Mouse (Mus musculus) embryonic facial prominence, embryonic 10.5 days (tissue): ENCODE data around the gene Helq. TPM values are rescaled to one million over a fixed set of nuclear protein-coding genes. Genes with fewer than 3 reads are reported as not detected.

Source experiments
- DNase-seq: peaks from one replicate; pipeline ENCODE4 v3.0.0-alpha.2; 2017; ENCODE audit warnings: low spot score
- H3K27ac ChIP-seq: fragments of 300-500 bp; sonication (generic); replicated peaks from 2 replicates; pipeline ENCODE4 v1.5.1; 2016; ENCODE audit warnings: mild to moderate bottlenecking
- H3K27me3 ChIP-seq: fragments of 300-500 bp; sonication (generic); replicated peaks from 2 replicates; pipeline ENCODE4 v1.6.1; 2016; ENCODE audit warnings: low read depth, mild to moderate bottlenecking; ENCODE audit not compliant: poor library complexity, severe bottlenecking
- H3K36me3 ChIP-seq: fragments of 300-500 bp; sonication (generic); replicated peaks from 2 replicates; pipeline ENCODE4 v1.6.1; 2016; ENCODE audit warnings: mild to moderate bottlenecking, moderate library complexity
- H3K4me1 ChIP-seq: fragments of 300-500 bp; sonication (generic); 2 replicates; pipeline ENCODE4 v1.6.1; 2016
- H3K4me3 ChIP-seq: fragments of 300-500 bp; sonication (generic); 2 replicates; pipeline ENCODE4 v1.5.1; 2016; ENCODE audit warnings: mild to moderate bottlenecking, moderate library complexity
- H3K9me3 ChIP-seq: fragments of 300-500 bp; sonication (generic); 2 replicates; pipeline ENCODE4 v1.6.1; 2016; ENCODE audit warnings: mild to moderate bottlenecking
- WGBS: fragments of 180-500 bp; shearing (Covaris S2); methylation state at CpG from one replicate; pipeline ENCODE4 v1.1.7; 2016; 5-methylcytosine and 5-hydroxymethylcytosine counted together
- polyA plus RNA-seq: library from polyadenylated mRNA; unstranded; fragments of >200 nt; fragmentation: Nextera tagmentation; extraction: Ambion mirVana; gene quantifications from 2 replicates; pipeline ENCODE4 v1.2.1, GENCODE M21; 2016

Gene Helq
- polyA plus RNA-seq: 24.0 and 25.4 TPM in 2 replicates

DNA sequence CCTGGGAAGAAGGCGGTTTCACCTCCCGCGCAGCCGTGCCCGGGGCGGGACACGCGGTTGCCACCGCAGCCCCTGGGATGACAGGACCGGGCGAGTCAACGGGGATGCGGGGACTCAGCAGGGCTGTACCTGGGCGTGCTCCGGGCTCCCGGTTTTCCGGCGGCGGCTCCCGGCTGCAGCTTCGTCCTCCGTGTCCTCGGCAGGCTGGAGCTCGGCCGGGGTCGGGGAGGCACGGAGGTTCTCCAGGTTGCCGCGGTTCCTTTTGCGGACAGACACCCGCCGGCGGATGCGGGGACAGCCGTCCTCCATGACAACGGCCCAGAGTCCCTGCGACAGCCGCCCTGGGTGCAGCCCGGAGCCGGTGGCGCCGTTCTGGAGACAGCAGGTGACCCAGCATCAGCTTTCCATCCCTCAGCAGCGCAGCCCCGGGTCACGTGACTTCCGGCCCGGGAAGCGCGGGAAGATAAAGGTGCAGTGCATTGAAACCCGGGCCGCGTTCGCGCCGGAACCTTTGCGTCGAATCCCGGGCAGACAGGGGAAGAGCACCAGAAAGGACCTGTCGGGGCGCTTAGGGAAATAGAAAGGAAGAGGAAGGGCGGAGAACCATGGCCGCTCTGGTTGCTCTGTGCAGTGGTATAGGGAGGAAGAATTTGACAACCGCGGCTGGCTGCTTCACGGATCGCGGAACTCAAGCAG lies at the start of gene Helq, which contains the start of gene Mrps18c:
Gene Helq, minus strand, starts transcription at position 434 of the 696 bp plus-strand sequence.
Gene Mrps18c, plus strand, starts transcription at position 463 of the 696 bp plus-strand sequence.
- peak within 1 kb of the TSS; percentile 93 for H3K4me3 ChIP-seq
- H3K27me3 ChIP-seq: no peaks in the 10 kb centered on the region
- WGBS: under 1% methylated on average over 67 of the region's 67 CpGs
- peak; percentile 95 for DNase-seq
- H3K9me3 ChIP-seq: no peaks in the 10 kb centered on the region
- peaks cover 52% of the 10 kb centered on the region for H3K36me3 ChIP-seq
- peak within 1 kb of the TSS; percentile 88 for H3K27ac ChIP-seq
- H3K4me1 ChIP-seq: peaks cover 18% of the 10 kb centered on the region

DNA sequence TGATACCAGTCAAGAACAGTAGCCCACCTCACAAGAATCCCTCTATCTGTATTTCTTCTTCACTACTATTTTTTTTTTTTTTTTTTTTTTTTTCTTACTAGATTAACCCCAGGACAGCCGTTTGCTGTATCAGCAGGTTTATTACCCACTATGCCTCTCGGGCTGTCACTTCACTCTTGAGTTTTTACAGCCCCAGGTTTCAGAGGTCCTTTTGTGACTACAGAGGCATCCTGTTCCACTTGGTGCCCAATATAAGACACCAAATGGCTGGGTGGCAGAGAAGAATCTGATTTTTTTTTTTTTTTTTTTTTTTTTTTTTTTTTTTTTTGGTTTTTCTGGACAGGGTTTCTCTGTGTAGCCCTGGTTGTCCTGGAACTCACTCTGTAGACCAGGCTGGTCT lies 48.7 kb upstream of the Helq start:
- 14% methylated on average over 2 of the region's 2 CpGs for WGBS
- H3K36me3 ChIP-seq: no peaks in the 10 kb centered on the region
- H3K9me3 ChIP-seq: peaks cover under 1% of the 10 kb centered on the region; the same call in 1 of the 2 replicates
- H3K27me3 ChIP-seq: peaks cover 60% of the 10 kb centered on the region
- H3K27ac ChIP-seq: no peak overlapping the region
- peak overlapping the region; percentile 78; the same call in 1 of the 2 replicates for H3K4me3 ChIP-seq
- DNase-seq: no peak
- peaks cover 21% of the 10 kb centered on the region for H3K4me1 ChIP-seq

DNA sequence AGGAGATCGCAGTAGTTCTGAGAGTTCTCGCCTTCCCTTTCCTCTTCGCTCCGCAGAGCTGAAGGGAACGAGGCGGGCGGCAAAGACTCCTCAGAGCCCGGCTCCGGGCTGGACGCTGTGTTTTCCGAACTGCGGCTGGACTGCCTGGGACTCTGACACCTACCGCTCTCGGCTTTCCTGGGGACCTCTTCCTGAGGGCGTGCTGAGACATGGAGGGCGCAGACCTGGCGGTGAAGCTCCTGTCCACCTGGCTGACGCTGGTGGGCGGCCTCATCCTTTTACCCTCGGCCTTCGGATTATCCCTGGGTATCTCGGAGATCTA lies 48.2 kb upstream of the Helq start:
- H3K9me3 ChIP-seq: peaks cover 5% of the 10 kb centered on the region
- WGBS: 1% methylated on average over 22 of the region's 22 CpGs
- H3K4me1 ChIP-seq: peaks cover 21% of the 10 kb centered on the region
- DNase-seq: no peak
- H3K27me3 ChIP-seq: peaks cover 60% of the 10 kb centered on the region
- no peaks in the 10 kb centered on the region for H3K36me3 ChIP-seq
- H3K4me3 ChIP-seq: peak overlapping the region; percentile 78
- peak overlapping the region; percentile 59 for H3K27ac ChIP-seq

DNA sequence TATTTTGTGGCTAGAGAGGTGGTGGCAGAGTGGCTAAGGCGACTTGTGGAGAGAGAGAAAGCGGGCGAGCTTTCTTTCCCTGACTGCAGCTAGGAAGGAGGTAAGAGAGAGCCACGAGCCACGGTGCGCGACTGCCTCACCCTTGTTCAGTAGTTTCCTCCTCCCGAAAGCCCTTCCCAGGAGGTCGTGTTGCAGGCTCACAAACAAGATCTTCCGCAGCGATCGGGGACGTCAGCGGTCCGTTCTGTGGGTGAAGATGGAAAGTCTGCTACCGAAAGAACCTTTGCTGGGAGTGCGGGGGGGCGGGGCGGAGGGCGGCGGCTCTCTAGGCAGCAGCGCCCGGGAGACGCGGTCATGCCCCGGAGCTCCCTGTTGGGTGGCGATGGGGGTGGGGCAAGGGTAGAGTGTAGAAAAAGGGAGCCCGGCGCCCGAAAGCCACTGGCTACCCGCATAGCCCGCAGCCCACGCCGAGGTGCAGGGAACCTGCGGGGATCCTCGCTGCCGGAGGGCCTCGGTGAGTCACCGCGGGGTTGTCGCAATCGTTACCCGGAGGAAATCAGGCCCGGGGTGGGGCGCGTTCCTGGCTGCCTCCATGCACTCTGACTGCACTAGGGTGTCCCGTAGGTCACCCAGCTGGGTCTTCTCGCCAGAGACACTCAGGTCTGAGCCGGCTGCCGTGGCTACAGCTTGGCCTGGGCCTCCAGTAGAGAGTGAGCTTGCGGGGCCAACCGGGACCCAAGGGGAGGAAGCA lies 47.6 kb upstream of the Helq start:
- peak; percentile 70 for DNase-seq
- Histone ChIP-seq H3K4me3 (peak overlapping the region; percentile 78), H3K27ac (peak overlapping the region; percentile 59), H3K9me3 (peaks cover 5% of the 10 kb centered on the region), H3K27me3 (peaks cover 60% of the 10 kb centered on the region), H3K4me1 (peaks cover 21% of the 10 kb centered on the region), H3K36me3 (no peaks in the 10 kb centered on the region)
- under 1% methylated on average over 52 of the region's 52 CpGs for WGBS

DNA sequence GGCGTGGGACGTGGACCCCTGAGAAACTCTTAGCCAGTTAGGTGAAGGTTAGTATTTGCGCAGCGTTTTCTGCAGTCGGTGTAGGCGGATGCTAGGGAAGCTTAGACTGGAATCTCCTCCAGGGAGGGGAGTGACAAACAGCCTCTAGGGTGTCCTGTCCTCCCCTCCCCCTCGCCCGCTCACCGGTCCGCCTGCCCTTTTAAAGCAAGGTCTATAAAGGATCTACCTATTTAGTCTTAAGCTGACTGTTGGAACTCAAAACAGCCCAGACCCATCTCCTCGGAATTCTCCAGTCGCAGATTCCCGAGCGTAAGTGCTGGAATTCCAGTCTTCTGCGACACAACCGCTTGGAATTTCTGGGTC lies 47.1 kb upstream of the Helq start, which contains the start of gene Gpat3:
Gene Gpat3, plus strand, starts transcription at position 229 of the 363 bp plus-strand sequence.
- peak; percentile 59 for DNase-seq
- H3K27me3 ChIP-seq: peaks cover 60% of the 10 kb centered on the region

DNA sequence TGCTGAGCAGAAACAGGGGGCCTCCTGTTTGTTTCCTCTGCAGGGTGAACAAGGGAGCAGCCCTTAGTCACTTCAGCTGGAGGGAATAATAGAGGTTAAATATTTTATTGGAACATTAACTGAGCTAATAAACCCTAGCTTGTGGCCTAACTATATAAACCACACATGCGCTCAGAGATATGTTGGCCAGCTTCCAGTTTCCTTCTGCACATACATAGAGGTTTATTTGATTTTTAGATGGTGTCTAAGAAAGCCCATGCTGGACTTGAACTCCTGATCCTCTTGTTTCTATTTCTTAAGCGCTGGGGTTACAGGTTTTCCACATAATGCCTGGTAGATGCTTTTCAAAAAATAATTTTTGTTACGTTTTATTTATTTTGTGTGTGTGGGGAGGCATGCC lies 46.1 kb upstream of the Helq start:
- no peak overlapping the region for H3K4me3 ChIP-seq
- no peak for DNase-seq
- WGBS: 59% methylated on average over 3 of the region's 3 CpGs
- H3K36me3 ChIP-seq: no peaks in the 10 kb centered on the region
- no peak overlapping the region for H3K27ac ChIP-seq
- peaks cover 5% of the 10 kb centered on the region for H3K9me3 ChIP-seq
- peaks cover 60% of the 10 kb centered on the region for H3K27me3 ChIP-seq
- H3K4me1 ChIP-seq: peaks cover 21% of the 10 kb centered on the region

More for the DNA sequence above, 47.1 kb upstream of the Helq start, which contains the start of gene Gpat3:
- WGBS: under 1% methylated on average over 16 of the region's 16 CpGs
- Histone ChIP-seq H3K9me3 (peaks cover 5% of the 10 kb centered on the region), H3K4me1 (peaks cover 21% of the 10 kb centered on the region), H3K4me3 (peak within 1 kb of the TSS; percentile 78), H3K27ac (peak within 1 kb of the TSS; percentile 59), H3K36me3 (no peaks in the 10 kb centered on the region)

DNA sequence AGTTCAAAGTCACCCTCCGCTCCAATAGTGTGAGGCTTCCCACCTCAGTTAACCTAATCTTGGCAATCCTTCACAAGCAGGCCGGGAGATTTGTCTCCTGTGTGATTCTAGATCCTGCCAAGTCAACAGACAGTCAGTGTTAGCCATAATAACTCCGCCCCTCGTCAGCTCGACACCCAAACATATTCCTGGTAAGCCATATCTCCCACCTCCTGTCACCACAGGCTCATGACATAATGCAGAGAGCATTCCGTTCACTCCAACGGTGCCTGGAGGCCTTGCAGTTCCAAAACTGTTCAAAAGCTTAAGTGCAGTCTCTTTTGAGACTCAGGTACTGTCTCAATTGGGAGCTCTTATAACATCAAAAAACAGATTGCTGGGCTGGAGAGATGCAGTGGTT lies 39.5 kb upstream of the Helq start:
- Histone ChIP-seq H3K9me3 (peaks cover 5% of the 10 kb centered on the region), H3K36me3 (no peaks in the 10 kb centered on the region), H3K4me3 (no peak overlapping the region), H3K4me1 (no peaks in the 10 kb centered on the region), H3K27ac (no peak overlapping the region), H3K27me3 (no peaks in the 10 kb centered on the region)
- no peak for DNase-seq
- 89% methylated on average over 7 of the region's 7 CpGs for WGBS

DNA sequence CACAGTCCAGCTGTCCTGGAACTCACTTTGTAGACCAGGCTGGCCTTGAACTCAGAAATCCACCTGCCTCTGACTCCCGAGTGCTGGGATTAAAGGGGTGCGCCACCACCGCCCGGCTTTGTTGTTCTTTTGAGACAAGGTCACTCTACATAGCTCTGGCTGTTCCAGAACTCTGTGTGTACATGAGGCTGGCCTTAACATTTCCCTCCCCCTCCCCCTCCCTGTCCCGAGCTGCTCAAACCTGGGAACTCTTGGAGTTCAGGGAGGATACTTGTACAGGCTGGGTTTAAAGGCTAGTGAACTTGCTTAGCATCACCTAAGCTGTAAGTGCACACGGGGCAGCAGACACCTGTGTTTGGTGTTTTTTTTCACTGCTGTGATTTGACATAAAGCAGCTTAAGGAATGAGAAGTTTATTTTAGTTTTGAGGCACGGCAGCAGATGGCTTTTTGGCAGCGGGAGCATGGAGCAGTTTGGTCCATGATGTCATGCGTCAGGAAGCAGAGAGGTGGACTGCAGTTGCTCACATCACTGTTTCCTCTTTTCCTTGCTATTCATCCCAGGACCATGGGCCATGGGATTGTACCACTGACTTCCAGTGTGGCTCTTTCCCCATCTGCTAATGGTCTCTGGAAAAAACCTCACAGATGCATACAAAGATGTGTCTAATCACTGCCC lies 37.6 kb upstream of the Helq start:
- 71% methylated on average over 9 of the region's 9 CpGs for WGBS
- no peak overlapping the region for H3K4me3 ChIP-seq
- no peaks in the 10 kb centered on the region for H3K27me3 ChIP-seq
- no peaks in the 10 kb centered on the region for H3K36me3 ChIP-seq
- no peak overlapping the region for H3K27ac ChIP-seq
- H3K9me3 ChIP-seq: no peaks in the 10 kb centered on the region
- no peak for DNase-seq
- H3K4me1 ChIP-seq: no peaks in the 10 kb centered on the region

DNA sequence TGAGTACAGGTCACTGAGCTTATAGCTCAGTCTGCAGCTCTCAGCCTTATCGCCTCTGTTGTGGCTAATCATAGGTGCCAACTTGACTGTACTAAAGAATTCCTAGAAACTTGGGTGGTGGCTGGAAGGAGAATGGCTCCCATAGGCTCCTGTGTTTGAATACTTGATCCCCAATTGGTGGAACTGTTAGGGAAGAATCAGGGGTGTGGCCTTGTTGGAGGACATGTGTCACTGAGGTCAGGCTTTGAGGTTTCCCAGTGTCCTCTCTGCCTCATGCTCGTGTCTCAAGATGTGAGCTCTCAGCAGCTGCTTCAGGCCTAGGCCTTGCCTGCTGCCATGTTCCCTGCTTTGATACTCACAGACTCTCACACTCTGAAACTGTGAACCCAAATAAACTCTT lies 35.4 kb upstream of the Helq start:
- Histone ChIP-seq H3K4me1 (no peaks in the 10 kb centered on the region), H3K36me3 (no peaks in the 10 kb centered on the region), H3K27ac (no peak overlapping the region), H3K4me3 (no peak overlapping the region), H3K9me3 (no peaks in the 10 kb centered on the region), H3K27me3 (no peaks in the 10 kb centered on the region)
- 81% methylated on average over 2 of the region's 2 CpGs for WGBS
- DNase-seq: no peak

DNA sequence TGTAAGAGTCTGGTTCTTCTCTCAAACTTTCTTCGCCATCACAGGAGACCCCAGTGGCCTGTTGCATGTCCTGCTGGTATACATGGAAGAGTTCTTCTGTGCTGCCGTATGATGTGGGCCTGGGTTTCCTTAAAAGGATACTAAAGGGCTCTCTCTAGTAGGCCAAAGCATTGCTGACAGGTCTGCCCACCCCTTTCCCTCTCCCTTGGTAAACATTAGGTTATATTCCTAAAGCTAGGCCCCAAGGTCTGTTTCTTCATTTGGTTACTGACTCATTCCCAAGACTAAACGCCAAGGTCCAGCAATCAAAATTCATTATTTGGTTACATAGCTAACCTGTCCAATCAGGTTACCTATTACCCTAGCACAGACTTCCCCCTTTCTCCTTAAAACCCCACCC lies 34.3 kb upstream of the Helq start:
- Histone ChIP-seq H3K4me3 (no peak overlapping the region), H3K27ac (no peak overlapping the region), H3K9me3 (no peaks in the 10 kb centered on the region), H3K4me1 (no peaks in the 10 kb centered on the region), H3K27me3 (no peaks in the 10 kb centered on the region), H3K36me3 (no peaks in the 10 kb centered on the region)
- 88% methylated on average over 3 of the region's 3 CpGs for WGBS
- DNase-seq: no peak

DNA sequence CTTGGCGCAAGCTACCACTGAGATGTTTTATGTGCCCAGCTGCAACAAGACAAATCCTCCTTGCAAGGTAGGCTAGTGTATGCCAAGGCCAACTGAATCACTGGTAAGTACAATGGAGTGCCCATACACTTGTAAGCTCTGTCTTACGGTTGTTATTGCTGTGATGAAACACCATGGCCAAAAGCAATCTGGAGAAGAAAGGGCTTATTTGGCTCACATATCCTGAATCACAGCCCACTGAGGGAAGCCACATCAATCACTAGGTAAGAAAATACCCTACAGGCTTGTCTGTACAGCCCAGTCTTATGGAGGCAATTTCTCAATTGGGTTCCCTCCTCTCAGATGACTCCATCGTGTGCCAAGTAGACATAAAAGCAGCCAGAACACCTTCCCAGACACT lies 30.3 kb upstream of the Helq start:
- no peaks in the 10 kb centered on the region for H3K36me3 ChIP-seq
- no peak overlapping the region for H3K27ac ChIP-seq
- H3K4me3 ChIP-seq: no peak overlapping the region
- WGBS: 84% methylated on average over 3 of the region's 3 CpGs
- H3K9me3 ChIP-seq: no peaks in the 10 kb centered on the region
- no peak for DNase-seq
- no peaks in the 10 kb centered on the region for H3K27me3 ChIP-seq
- no peaks in the 10 kb centered on the region for H3K4me1 ChIP-seq

DNA sequence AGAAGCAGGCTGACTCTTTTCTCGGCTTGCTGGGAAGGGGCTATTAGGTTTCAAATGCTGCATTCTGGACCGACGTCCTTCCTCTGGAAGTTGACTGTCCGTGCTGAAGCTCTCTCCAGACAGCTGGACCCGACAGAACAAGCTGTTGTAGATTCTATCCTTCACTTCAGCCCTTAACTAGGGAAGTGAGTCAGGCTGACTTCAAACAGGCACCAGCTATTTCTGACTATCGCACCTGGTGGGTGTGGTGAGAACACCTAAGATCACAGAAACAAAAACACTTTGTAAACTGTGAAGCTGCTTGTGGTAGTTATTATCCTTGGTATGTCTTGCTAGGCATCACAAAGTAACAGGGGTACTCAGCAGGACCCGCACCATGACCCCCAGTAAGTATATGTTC lies 28.1 kb upstream of the Helq start:
- Histone ChIP-seq H3K27ac (no peak overlapping the region), H3K36me3 (no peaks in the 10 kb centered on the region), H3K9me3 (no peaks in the 10 kb centered on the region), H3K4me3 (no peak overlapping the region), H3K4me1 (no peaks in the 10 kb centered on the region), H3K27me3 (no peaks in the 10 kb centered on the region)
- DNase-seq: no peak
- 77% methylated on average over 7 of the region's 7 CpGs for whole genome bisulfite sequencing
